ENCODE assay signal across 10 mouse cellular contexts in the genomic region with DNA sequence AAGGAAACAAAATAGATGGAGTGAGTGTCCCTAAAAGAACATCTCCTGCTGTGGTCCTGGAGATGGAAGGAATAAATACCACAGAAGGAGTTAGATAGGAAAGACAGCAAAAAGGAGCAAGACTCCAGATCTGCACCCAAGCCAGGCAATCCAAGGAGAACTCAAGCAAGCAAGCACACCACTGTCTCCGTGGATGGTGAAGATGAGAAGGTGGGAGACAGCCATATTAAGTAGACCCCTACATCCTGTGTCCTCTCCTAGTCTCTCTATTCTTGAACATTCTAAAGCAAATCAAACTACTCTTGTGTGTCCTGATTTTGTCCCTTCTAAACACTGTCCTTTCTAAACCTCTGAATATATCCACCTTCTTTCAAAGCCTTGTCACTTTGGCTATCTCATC. TPM values are rescaled to one million over a fixed set of nuclear protein-coding genes. Genes with fewer than 3 reads are reported as not detected.
"Had no signal": no experiment of that assay in that cellular context is flagged by ENCODE, and none has a peak within 500 bp of the region (broad histone marks: within the 10 kb centered on the region; RNA-seq: fewer than 3 reads in every experiment).

No protein-coding gene starts in this region.

- H3K27me3 ChIP-seq: neural tube, embryonic 15.5 days; stomach, embryonic 15.5 days had no signal

- DNase-seq: retina, postnatal 1 day; right cerebral cortex, adult 18-20 months; right cerebral cortex, postnatal 14 days; right cerebral cortex, postnatal 25 days; right cerebral cortex, postnatal 4 days; spleen, adult 18-20 months had no signal

- H3K4me2 ChIP-seq: neural tube, embryonic 15.5 days; stomach, embryonic 15.5 days had no signal

- H3K4me1 ChIP-seq: stomach, embryonic 15.5 days had no signal

- H3K4me3 ChIP-seq: neural tube, embryonic 15.5 days; stomach, embryonic 15.5 days had no signal

- H3K9me3 ChIP-seq: neural tube, embryonic 15.5 days; stomach, embryonic 15.5 days had no signal

- H3K9ac ChIP-seq: neural tube, embryonic 15.5 days; stomach, embryonic 15.5 days had no signal

- H3K27ac ChIP-seq: neural tube, embryonic 15.5 days; stomach, embryonic 15.5 days; stomach, postnatal 0 days had no signal

- H3K36me3 ChIP-seq: stomach, embryonic 15.5 days had no signal

RNA-seq across cellular contexts. Expression of a gene that starts 19.1 kb away (rescaled TPM):
- total RNA-seq: neutrophil, adult 5-6 weeks had no signal
